Mouse (Mus musculus) spleen, postnatal 14 days (tissue): ENCODE data around the gene Sorcs1.

Experiments
- DNase-seq, 2 experiments: peaks; one replicate each; pipeline ENCODE4 v3.0.0; 2021 to 2022; ENCODE audit warnings: low spot score in 2 of 2

Sorcs1 gene

GRCm38 (mm10) chr19:50558771-50559170, 119.7 kb downstream of the Sorcs1 start:
- DNase-seq: no peak

- DNase-seq: no peak
These were observed 144.4 kb downstream of the Sorcs1 start for GRCm38 (mm10) chr19:50534031-50534430.

DNA sequence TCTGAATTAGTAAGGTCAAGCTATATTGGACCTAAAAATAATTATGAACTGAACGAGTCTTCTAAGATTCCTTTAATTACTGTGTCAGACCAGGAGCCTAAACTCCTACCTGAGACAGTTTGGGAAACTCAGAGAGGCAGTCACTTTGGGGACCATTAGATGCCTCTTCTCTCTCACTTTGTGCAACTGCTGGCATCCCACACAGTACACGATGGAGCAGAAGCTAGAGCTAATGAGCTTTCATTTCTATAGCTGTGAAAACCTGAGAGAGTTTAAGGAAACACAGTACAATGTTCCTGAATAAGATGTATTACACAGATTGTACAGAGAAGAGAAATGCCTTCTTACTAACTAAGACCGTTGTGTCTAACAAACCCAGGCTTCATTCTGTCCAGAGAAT, 150.6 kb downstream of the Sorcs1 start:
- DNase-seq: no peak

DNA sequence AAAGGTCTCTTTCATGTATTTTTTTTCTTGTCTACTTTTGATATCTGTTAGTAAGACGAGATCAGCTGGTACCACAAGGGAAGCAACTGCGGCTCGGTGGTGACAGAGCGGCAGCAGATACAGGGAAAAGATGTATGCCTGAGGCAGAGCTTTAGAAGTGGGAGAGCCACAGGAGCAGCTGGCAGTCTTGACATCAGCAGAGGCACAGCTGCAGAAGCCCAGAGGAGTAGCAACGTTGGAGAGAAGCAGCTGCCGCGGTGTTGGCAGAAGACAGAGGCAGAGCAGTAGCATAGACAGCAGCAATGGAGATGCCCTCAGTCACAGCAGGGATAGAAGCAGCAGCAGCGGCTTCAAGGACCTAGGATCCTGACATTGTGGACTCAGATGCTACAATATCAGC, 152.4 kb downstream of the Sorcs1 start:
- no peak for DNase-seq

GRCm38 (mm10) chr19:50521943-50522342, 156.5 kb downstream of the Sorcs1 start:
- no peak for DNase-seq

DNA sequence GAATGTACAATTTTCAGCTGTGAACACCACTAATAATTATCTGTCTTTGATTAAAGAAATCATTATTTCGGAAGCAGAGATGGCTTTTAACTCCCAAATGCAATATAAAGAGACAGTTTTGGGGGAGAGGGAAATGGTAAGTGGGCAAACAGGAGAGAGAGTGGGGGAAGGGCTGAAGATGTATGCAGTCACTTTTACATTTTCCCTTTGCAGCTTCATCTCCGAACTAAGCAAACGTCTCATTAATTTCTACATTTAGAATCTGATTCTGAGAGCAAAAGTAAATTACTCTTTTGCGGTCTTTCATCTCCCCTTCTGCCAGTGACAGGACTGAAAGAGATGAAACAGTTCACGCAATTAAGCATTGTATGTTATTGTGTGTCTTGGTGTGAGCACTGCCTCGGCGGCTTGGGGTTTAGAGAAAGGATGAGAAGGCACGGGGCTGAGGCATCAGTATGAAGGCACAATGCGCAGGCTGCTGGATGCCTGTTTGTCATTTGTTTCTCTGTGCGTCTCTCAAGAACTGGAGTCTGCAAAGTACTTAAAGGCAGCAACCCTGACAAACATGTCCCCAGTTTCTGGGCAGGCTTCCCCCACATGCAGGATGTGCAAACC, 163.3 kb downstream of the Sorcs1 start:
- no peak for DNase-seq

DNA sequence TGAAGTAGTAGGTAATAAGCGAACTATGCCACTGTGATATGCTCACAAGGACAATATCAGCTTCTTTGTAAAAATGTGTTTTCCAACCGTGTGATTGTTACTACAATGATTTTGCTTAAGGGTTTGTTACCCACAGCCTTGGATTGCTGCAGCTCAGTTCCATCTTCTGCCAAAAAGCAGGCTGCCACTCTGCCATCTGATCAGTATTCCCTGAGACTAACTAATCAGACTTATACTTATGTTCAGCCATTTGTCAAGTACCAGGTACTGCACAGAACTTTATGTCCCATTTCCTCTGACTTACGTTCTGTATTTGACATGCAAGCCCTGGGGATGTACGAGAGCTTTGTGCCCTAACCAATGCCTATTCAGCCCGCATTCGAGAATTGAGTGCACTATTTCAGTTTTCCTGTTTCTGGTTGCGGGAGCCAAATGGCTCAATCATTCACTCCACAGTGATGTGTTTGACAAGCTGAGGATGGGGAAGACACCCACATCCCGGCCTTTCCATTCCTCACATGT, 164.1 kb downstream of the Sorcs1 start:
- DNase-seq: no peak

- no peak for DNase-seq
These were observed 175.6 kb downstream of the Sorcs1 start for GRCm38 (mm10) chr19:50502816-50503215.

DNA sequence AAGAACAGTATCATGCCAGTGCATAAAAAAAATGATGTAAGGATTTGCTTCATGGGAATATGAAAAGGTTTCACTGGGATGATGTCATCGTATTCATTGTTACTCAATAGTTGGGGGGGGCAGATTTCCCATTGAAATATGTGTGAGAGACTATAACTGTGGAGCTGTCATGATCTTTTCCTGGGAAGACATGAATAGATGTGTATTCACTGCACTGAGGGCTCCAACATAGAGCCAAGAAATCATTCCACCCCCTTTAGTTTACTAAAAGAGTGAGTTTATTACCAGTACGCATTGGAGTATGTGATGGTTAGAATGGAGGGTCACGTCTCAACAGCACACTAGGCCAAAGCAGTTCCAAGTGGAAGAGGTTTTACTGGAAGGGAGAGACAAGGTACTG, 187.3 kb downstream of the Sorcs1 start:
- DNase-seq: no peak

- no peak for DNase-seq
These were observed 187.7 kb downstream of the Sorcs1 start for GRCm38 (mm10) chr19:50490721-50491120.

GRCm38 (mm10) chr19:50489786-50490185, 188.7 kb downstream of the Sorcs1 start:
- no peak for DNase-seq

DNA sequence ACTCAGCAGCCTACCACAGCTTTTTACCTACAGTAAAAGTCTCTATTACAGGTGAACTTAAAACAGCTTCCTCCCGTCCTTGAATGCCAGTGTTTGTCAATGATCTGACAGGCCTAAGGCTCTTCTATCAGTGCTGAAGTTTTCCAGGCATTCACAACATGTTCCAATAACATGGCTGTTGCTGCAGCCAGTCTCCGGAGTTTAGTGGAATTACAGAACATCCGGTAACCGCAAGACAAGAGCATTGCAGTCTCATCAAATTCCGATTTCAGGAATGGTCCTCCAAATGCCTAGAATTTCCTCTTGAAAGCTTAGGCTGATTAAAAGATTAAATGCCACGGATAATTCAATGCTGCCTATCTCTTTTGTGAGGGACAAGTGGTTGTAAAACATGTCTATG, 190.0 kb downstream of the Sorcs1 start:
- no peak for DNase-seq

DNA sequence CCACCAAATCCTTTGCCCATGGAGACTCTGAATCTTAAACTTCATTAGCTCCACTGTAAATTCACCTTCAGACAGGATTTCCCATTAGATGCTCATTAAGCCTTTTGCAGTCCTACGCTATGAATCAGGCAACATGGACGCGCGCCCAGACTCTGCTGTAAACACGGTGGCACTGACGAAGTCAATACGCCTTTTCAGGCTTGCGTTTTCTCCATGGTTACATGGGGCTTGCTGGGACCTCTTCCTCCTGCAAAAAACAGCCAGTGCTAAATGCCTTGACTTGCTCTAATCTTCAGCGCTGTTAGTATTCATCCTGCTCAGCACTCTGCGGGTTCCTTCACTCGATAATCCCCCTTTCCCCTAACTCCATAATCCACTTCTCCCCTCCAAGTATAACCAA, 190.7 kb downstream of the Sorcs1 start:
- DNase-seq: no peak

GRCm38 (mm10) chr19:50486345-50486744, 192.1 kb downstream of the Sorcs1 start:
- DNase-seq: no peak

DNA sequence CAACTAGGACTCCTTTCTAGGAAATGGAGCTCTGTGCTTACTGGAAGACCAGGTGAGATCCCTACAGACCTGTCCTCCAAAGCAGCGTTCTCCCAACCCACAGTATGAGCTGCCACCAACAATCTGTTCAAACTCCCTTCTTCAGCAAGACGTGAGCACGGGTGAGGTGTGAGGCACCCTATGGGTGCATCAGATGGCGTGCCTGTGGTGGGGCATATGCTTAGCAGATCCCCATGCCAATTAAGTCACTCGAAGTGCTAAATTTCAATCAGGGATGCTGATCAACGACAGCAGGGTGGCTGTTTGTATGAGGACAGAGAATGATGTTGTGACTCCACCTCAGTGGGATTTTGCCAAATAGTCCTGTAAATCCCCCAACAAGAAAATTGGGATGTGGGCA, 201.7 kb downstream of the Sorcs1 start:
- DNase-seq: no peak

GRCm38 (mm10) chr19:50468592-50468991, 209.9 kb downstream of the Sorcs1 start:
- no peak for DNase-seq

- DNase-seq: no peak
These were observed 213.6 kb downstream of the Sorcs1 start for GRCm38 (mm10) chr19:50464811-50465210.

DNA sequence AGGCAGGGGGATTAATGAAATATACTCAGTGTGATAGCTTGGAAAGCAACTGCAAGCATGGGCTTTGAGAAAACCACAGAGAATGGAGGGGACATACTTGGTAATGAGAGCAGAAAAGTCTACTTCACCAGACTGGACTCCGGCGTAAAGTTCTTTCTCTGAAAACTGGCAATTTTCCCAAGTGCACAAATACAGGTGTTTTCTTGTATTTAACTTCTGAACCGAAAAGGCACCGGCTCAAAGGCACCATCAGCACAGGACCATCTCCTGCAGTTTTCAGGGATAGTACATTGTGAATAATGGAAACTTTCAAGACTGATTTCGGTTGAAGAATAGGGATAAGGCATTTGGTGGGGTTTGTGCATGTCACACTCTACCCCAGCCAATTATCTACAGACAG, 219.9 kb downstream of the Sorcs1 start:
- no peak for DNase-seq

DNA sequence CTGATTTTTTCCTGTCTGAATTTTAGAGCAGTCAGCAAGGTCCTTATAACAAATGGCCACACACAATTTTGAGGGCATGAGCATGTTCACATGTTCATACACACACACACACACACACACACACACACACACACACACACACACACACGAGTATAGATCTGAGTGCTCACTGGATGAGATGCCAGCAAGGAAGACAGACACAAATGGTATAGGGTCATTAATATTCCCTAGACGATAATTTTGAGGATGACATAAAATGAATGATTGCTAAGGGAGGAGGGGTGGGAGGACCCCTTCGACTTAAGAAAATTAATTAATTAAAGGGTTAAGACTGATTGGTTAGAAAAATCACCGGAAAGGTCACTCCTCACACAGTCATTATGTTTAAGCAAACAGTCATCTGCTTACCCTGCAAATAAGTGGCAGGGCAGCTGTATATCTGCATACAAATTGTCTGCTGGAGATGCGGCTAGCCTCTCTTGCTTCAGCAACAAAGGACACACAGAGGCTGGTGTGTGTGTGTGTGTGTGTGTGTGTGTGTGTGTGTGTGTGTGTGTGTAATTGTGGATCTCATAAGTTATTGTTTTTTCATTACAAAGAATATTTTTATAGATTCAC, 221.1 kb downstream of the Sorcs1 start:
- no peak for DNase-seq

DNA sequence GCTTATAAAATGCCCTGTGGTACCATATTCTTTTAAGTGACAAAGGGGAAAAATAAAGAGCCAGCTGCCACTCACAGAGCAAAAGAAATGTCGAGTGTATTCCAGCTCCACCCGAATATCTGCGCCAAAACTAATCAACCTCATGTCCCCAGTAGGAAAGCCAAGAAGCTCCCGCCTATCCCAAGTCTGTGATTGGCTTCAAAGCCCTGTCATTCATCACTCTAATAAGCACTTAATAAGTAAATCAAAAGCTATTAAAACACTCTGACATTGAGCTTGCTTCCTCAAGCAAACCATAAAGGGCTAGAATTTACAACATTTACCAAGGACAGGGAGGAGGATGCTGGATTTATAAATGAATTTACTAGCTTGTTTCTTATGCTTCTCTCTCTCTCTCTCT, 237.3 kb downstream of the Sorcs1 start:
- no peak for DNase-seq

DNA sequence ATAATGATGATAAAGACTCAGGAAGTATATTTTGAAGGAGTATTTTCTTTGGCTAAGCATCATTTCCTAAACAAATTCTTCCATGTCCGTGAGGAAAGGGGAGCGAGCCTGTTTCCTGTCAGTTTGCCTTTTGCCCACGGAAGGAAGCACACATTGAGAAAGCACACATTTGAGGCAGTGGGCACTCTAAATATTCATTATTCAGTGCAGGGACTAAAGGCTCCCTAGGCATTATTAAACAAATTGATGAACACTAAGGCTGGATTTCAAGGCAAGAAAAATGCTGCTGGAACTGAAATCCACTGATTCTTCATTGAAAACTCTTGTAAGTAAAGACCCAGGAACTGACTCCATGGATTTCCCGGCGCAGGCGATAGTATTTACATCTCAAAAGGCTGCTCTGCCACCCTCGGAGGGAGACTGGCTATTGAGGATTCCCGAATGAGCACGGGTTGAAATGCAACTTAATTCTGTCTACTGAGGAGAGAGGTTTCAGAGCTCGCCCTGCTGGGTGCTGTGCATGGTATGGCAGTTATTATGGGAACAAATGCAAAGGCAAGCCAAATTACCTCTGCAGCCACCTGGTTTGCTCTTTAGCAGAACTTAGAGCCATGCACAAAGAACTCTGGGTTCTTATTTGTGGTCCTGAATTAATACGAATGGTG, 238.1 kb downstream of the Sorcs1 start:
- DNase-seq: no peak

DNA sequence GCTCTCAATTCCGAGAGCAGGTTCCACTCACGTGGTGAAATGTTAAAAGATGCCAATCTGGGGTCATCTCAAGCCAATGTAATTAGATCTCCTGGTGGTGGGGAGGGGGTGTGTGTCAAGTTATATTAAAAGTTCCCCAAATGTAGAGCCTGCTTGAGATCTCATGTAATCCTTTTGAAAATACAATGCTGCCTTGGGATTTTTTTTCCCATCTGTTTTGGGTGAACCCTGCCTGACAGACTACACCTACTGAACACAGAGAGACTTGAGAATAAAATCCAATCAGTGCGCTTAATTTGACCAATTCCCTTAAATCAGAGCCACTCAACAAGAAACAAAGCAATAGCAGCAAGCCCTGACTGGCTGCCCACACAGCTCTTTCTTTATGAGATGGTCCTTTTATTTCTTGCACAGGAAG, 239.0 kb downstream of the Sorcs1 start:
- DNase-seq: no peak

DNA sequence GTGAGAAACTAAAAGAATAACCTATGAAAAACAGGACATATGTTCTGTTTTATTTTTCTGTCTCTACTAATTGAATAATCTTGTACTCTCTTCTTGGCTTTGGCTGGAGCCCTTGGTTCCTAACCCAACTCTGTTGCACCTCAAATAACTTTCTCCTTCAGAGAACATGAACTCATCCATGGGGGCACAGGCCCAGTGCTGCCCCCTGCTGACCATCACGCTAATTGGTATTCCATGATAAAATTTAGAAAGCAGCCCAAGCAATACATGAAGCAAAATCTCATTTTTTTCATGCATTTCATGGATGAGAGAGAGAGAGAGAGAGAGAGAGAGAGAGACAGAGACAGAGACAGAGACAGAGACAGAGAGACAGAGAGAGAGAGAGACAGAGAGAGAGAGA, 255.5 kb downstream of the Sorcs1 start:
- DNase-seq: no peak
